ENCODE assay signal across 26 mouse cellular contexts in genomic region chr5:136073051-136073450, GRCm38 (mm10). TPM values are rescaled to one million over a fixed set of nuclear protein-coding genes. Genes with fewer than 3 reads are reported as not detected.
"Had no signal": no experiment of that assay in that cellular context is flagged by ENCODE, and none has a peak within 500 bp of the region (broad histone marks: within the 10 kb centered on the region; RNA-seq: fewer than 3 reads in every experiment).

No protein-coding gene starts in this region.

- H3K9me3 ChIP-seq: liver, embryonic 12.5 days; liver, embryonic 15.5 days; lung, embryonic 15.5 days; neural tube, embryonic 12.5 days; neural tube, embryonic 15.5 days; stomach, embryonic 15.5 days had no signal

- H3K4me3 ChIP-seq: left cerebral cortex, adult 2 months; limb, embryonic 12.5 days; liver, embryonic 12.5 days; liver, embryonic 15.5 days; lung, embryonic 15.5 days; neural tube, embryonic 12.5 days; neural tube, embryonic 15.5 days; stomach, embryonic 15.5 days had no signal

- H3K36me3 ChIP-seq: limb, embryonic 12.5 days; liver, embryonic 12.5 days; liver, embryonic 15.5 days; lung, embryonic 15.5 days; neural tube, embryonic 12.5 days; neural tube, embryonic 15.5 days; stomach, embryonic 15.5 days had no signal

- ATAC-seq: intestine, postnatal 0 days; liver, embryonic 12.5 days had no signal

- H3K9ac ChIP-seq: limb, embryonic 12.5 days; liver, embryonic 12.5 days; liver, embryonic 15.5 days; lung, embryonic 15.5 days; neural tube, embryonic 12.5 days; neural tube, embryonic 15.5 days; stomach, embryonic 15.5 days had no signal

- H3K27me3 ChIP-seq: lung, embryonic 15.5 days; neural tube, embryonic 12.5 days; neural tube, embryonic 15.5 days; stomach, embryonic 15.5 days had no signal

- H3K4me1 ChIP-seq: liver, embryonic 12.5 days; liver, embryonic 15.5 days; neural tube, embryonic 12.5 days had no signal

- DNase-seq: kidney, adult 2 months; kidney, postnatal 25 days; layer of hippocampus, postnatal 36 days; liver; lung, adult 18-20 months; lung, postnatal 10 days; lung, postnatal 36 days; midbrain, embryonic 14.5 days; right cerebral cortex, adult 18-20 months; right cerebral cortex, postnatal 14 days; spleen, adult 18-20 months; thymus, adult 2 months; thymus, postnatal 14 days; thymus, postnatal 4 days had no signal

- H3K4me2 ChIP-seq: limb, embryonic 12.5 days; liver, embryonic 12.5 days; liver, embryonic 15.5 days; lung, embryonic 15.5 days; midbrain, embryonic 11.5 days; neural tube, embryonic 12.5 days; neural tube, embryonic 15.5 days; stomach, embryonic 15.5 days had no signal

- H3K27ac ChIP-seq: kidney, postnatal 0 days; left cerebral cortex, adult 2 months; limb, embryonic 12.5 days; liver, embryonic 12.5 days; liver, embryonic 15.5 days; lung, embryonic 15.5 days; neural tube, embryonic 12.5 days; neural tube, embryonic 15.5 days; stomach, embryonic 15.5 days had no signal

RNA-seq across cellular contexts. Expression of gene Upk3bl, which starts 18.8 kb away (rescaled TPM):
- polyA plus RNA-seq: intestine, postnatal 0 days; midbrain, embryonic 14.5 days; midbrain, postnatal 0 days; neural tube, embryonic 15.5 days had no signal

RNA-seq across cellular contexts. Expression of gene Upk3b, which starts 34.8 kb away (rescaled TPM):
- polyA plus RNA-seq: midbrain, embryonic 11.5 days; midbrain, embryonic 14.5 days; midbrain, postnatal 0 days had no signal
